Mouse (Mus musculus): Measurements from ENCODE around the gene Chsy1. TPM values are rescaled to one million over a fixed set of nuclear protein-coding genes. Genes with fewer than 3 reads are reported as not detected.

Chsy1 gene
- polyA plus RNA-seq, 1 experiment from 2014 or later, result 11.5 TPM

DNA sequence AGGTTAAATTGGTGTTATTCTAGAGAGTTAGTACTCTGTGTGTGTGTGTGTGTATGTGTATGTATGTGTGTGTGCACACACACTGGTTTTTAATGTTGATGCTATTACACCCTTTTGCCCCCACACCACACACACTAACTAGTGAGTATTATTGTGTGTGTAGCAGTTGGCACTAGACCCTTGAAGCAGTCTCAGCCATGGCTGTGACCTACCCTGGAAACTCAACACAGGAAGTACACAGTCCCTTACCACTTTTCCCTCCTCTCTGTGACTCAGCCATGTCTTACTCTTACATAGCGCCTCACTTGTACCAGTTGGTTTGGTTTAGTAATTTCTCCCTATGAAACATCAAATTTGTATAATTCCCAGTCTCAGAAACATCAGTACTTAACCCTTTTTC lies 37.8 kb downstream of the Chsy1 start:
- Histone ChIP-seq H3K9me3 (no peaks in the 10 kb centered on the region), H3K27me3 (no peaks in the 10 kb centered on the region), H3K4me2 (no peak overlapping the region), H3K4me3 (no peak overlapping the region), H3K9ac (no peak overlapping the region), H3K4me1 (replicated peaks) (peaks cover 26% of the 10 kb centered on the region), H3K36me3 (peaks cover 4% of the 10 kb centered on the region; the same call in 1 of the 2 replicates), H3K27ac (replicated peaks) (no peak overlapping the region)
- no peak for ATAC-seq (ENCODE audit: low read depth)
- WGBS, result 94% methylated on average over 1 of the region's 1 CpGs

DNA sequence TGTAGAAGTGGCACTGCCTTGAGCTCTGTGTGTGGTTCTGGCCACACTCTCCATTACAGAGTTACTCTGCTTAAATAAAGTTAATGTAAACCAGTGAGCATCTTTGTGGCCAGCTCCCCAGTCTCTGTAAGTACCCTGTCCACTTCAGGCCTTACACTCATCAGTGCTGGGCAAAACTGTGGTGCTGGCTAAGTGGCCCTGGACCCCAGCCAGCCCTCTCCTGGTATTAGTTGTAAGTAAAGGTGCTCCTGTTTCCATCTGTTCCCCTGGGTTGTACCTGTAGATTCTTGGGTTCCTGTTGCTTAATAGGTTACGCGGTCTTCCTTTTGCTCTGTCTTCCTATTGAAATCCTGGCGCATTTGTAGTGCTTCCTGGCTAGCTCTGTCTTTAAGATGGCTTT lies 38.5 kb downstream of the Chsy1 start:
- H3K27ac ChIP-seq (replicated peaks), result no peak overlapping the region
- H3K4me2 ChIP-seq, result no peak overlapping the region
- WGBS, result 96% methylated on average over 3 of the region's 3 CpGs
- no peak for ATAC-seq (ENCODE audit: low read depth)
- no peaks in the 10 kb centered on the region for H3K9me3 ChIP-seq
- H3K4me1 ChIP-seq (replicated peaks), result peaks cover 19% of the 10 kb centered on the region
- no peak overlapping the region for H3K4me3 ChIP-seq
- H3K9ac ChIP-seq, result no peak overlapping the region
- peaks cover 5% of the 10 kb centered on the region for H3K36me3 ChIP-seq
- no peaks in the 10 kb centered on the region for H3K27me3 ChIP-seq

DNA sequence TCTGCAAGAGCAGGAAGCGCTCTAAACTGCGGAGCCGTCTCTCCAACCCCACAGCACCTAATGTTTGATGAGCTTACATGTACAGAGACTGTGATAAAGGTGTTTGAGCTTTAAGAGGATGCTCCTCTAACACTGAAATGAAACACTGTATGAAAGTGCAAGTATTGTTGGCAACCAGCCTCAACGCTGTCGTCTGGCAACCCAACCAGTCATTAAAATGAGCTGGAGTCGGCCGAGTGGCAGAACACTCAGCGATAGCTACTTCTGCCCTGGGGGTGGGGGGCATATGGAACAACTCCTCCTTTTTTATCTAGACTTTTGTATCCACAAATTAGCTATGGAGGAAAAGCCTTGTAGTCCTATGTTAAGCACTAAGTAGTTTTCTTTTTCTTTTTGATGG lies 40.2 kb downstream of the Chsy1 start:
- no peak overlapping the region for H3K9ac ChIP-seq
- no peak overlapping the region for H3K4me3 ChIP-seq
- H3K4me1 ChIP-seq (replicated peaks), result peaks cover 18% of the 10 kb centered on the region
- no peak for ATAC-seq (ENCODE audit: low read depth)
- H3K36me3 ChIP-seq, result peaks cover 11% of the 10 kb centered on the region
- H3K27ac ChIP-seq (replicated peaks), result no peak overlapping the region
- no peaks in the 10 kb centered on the region for H3K27me3 ChIP-seq
- H3K9me3 ChIP-seq, result no peaks in the 10 kb centered on the region
- H3K4me2 ChIP-seq, result no peak overlapping the region
- 71% methylated on average over 8 of the region's 8 CpGs for WGBS

DNA sequence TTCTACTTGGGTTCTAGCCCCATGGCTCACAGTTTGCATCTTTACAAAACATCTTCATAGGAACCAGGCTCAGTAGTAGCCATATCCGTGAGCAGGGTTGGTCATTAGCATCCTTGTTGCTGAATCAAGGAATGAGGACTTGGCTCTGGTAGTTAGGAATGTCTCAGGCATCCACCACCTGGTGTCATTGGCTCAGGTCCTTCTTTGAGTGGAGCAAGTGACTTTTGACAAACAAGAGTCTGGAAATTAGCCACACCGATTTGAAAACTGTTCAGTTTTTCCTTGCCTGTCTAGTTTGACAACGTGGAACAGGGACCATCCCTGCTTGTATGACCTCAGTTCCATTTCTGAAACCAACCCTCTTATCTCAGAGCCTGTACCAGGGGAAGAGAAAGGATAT lies 41.1 kb downstream of the Chsy1 start:
- no peak overlapping the region for H3K4me3 ChIP-seq
- H3K9ac ChIP-seq, result no peak overlapping the region
- no peak for ATAC-seq (ENCODE audit: low read depth)
- H3K9me3 ChIP-seq, result no peaks in the 10 kb centered on the region
- no peak overlapping the region for H3K27ac ChIP-seq (replicated peaks)
- 91% methylated on average over 3 of the region's 3 CpGs for WGBS
- H3K4me2 ChIP-seq, result no peak overlapping the region
- H3K36me3 ChIP-seq, result peaks cover 7% of the 10 kb centered on the region
- H3K4me1 ChIP-seq (replicated peaks), result peaks cover 21% of the 10 kb centered on the region
- no peaks in the 10 kb centered on the region for H3K27me3 ChIP-seq

DNA sequence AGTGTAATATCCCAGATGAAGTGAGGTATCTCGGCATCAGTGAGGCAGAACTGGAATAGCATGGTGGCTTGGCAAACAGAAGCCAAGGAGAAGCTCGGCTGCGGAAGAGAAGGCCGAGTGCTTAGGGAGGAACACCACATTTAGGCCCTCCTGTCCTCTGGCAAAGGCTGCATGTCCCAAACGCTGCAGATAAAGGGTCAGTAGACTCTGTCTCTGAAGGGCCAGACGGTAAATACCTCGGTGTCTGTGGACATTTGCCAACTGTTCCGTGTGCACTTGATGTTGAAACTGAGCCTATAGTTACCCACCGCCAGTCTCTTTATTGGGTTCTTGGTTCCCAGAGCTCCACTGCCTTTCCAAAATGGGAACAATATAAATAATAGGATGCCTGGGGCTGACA lies 48.1 kb downstream of the Chsy1 start:
- peaks cover 7% of the 10 kb centered on the region for H3K36me3 ChIP-seq
- no peaks in the 10 kb centered on the region for H3K27me3 ChIP-seq
- H3K9ac ChIP-seq, result no peak overlapping the region
- no peak for ATAC-seq (ENCODE audit: low read depth)
- H3K27ac ChIP-seq (replicated peaks), result no peak overlapping the region; the same call in 1 of the 2 replicates
- no peak overlapping the region for H3K4me2 ChIP-seq
- no peak overlapping the region for H3K4me3 ChIP-seq
- WGBS, result 74% methylated on average over 9 of the region's 9 CpGs
- no peaks in the 10 kb centered on the region for H3K9me3 ChIP-seq
- peaks cover 35% of the 10 kb centered on the region for H3K4me1 ChIP-seq (replicated peaks)

DNA sequence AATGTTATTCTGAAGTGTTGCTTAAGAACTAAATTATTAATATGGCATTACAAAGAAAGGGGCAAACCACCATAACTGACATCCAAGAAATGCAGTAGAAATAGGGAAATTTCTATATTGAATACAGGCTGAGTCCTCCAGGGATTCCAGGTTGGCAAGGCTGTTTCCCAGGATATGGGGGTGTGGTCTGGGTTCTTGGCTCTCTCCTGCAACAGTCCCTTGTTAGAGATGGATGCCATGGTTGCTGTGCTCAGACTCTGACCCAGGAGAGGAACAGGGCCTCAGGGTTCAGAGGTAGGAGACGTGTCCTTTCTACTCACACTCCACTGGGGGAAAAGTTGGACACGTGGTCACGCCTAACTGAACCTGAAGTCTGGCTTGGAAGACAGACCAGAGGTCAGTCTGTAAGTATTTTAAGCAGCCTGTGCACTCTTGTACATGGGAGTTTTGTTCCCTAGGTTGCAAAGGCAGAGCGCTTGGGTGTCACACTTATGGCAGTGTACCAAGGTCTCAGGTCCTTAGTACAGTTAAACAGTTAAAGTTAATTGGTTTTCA lies 48.6 kb downstream of the Chsy1 start:
- H3K9ac ChIP-seq, result no peak overlapping the region
- whole genome bisulfite sequencing, result 86% methylated on average over 4 of the region's 4 CpGs
- H3K4me1 ChIP-seq (replicated peaks), result peaks cover 40% of the 10 kb centered on the region
- H3K4me3 ChIP-seq, result no peak overlapping the region
- no peaks in the 10 kb centered on the region for H3K27me3 ChIP-seq
- no peak overlapping the region for H3K27ac ChIP-seq (replicated peaks)
- no peaks in the 10 kb centered on the region for H3K9me3 ChIP-seq
- H3K4me2 ChIP-seq, result no peak overlapping the region
- ATAC-seq (ENCODE audit: low read depth), result no peak
- H3K36me3 ChIP-seq, result peaks cover 4% of the 10 kb centered on the region

DNA sequence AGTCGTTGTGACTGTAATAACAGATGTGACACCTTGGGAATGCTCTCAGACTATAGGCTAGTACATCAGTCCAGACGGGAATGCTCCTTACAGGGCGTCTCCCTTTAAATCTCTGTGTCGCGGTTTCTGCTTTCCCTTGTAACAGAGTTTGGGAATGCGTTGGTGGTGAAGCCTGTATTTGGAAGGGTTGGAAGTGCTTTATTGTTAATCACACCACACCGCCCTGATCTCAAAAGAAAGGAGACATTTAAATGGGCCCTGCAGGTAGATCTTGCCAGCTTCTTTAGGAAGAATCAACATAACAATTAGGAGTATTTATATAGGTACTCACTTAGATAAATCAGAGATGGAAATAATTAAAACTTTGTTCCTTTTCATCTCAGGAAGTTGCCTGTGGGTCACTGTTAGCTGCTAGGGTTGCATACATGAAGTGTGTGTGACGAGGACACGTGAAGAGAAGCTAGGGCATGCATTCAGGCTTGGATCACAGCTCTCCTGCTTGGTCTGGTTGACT lies 49.4 kb downstream of the Chsy1 start:
- Histone ChIP-seq H3K4me1 (replicated peaks) (peaks cover 47% of the 10 kb centered on the region), H3K4me2 (no peak overlapping the region), H3K27me3 (no peaks in the 10 kb centered on the region), H3K9ac (no peak overlapping the region), H3K4me3 (no peak overlapping the region), H3K36me3 (no peaks in the 10 kb centered on the region), H3K27ac (replicated peaks) (no peak overlapping the region), H3K9me3 (no peaks in the 10 kb centered on the region)
- WGBS, result 66% methylated on average over 9 of the region's 9 CpGs
- ATAC-seq (ENCODE audit: low read depth), result no peak

DNA sequence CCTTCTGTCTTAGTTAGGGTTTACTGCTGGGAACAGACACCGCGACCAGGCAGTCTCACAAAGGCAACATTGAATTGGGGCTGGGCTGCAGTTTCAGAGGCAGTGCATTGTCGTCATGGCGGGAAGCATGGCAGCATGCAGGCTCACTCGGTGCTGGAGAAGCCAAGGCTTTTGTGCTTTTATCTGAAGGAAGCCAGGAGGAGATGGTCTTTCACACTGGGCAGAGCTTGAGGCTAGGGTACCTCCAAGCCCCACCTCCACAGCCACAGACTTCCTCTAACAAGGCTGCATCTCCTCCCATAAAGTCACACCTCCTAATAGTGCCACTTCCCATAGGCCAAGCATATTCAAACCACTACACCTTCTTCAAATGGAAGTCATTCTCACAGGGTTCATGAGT lies 50.6 kb downstream of the Chsy1 start:
- Histone ChIP-seq H3K4me2 (no peak overlapping the region), H3K27me3 (no peaks in the 10 kb centered on the region), H3K9ac (no peak overlapping the region), H3K4me1 (replicated peaks) (peaks cover 57% of the 10 kb centered on the region), H3K27ac (replicated peaks) (no peak overlapping the region), H3K9me3 (no peaks in the 10 kb centered on the region), H3K36me3 (no peaks in the 10 kb centered on the region), H3K4me3 (no peak overlapping the region)
- WGBS, result 27% methylated on average over 5 of the region's 5 CpGs
- no peak for ATAC-seq (ENCODE audit: low read depth)

DNA sequence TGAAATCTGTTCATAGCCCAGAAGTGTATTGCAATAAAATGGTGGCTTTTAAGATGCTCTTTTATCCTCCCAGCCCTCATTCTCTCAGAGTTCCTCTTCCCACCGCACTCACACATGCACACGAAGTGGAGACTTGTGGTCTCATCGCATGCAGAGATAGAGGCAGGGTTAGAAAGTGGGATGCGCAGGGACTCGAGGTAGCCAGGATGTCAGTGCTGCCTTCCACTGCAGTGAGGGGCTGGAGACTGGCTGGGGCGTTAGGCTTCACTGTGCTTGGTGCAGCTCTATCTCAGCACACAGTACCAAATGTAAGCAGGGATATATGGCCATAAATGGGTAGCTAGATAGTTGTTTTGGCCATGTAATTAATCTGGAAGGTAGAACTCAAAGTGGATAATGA lies 52.5 kb downstream of the Chsy1 start:
- no peaks in the 10 kb centered on the region for H3K27me3 ChIP-seq
- H3K9me3 ChIP-seq, result no peaks in the 10 kb centered on the region
- no peaks in the 10 kb centered on the region for H3K36me3 ChIP-seq
- no peak overlapping the region for H3K27ac ChIP-seq (replicated peaks)
- no peak overlapping the region; the same call in 1 of the 2 replicates for H3K9ac ChIP-seq
- H3K4me2 ChIP-seq, result no peak overlapping the region
- WGBS, result 84% methylated on average over 6 of the region's 6 CpGs
- no peak for ATAC-seq (ENCODE audit: low read depth)
- H3K4me1 ChIP-seq (replicated peaks), result peaks cover 60% of the 10 kb centered on the region
- H3K4me3 ChIP-seq, result no peak overlapping the region

DNA sequence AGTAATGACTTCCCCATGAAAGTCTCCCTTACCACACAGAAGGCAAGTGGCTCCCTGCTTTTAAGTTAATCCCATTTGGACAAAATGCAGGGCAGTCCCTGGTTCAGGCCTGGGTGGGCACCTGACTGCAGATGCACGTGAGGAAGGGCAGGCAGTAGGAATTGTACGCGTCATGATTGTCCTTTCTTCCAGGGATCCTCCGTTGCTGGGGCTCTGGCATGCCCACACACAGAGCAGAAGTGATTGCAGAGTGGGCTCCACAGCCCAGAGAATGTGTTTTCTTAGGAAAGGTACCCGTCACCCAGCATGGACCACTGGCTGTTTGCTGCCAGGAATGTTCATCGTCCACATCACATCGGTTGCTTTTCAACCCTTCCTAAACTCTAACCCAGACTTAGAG lies 53.2 kb downstream of the Chsy1 start:
- H3K4me2 ChIP-seq, result no peak overlapping the region

DNA sequence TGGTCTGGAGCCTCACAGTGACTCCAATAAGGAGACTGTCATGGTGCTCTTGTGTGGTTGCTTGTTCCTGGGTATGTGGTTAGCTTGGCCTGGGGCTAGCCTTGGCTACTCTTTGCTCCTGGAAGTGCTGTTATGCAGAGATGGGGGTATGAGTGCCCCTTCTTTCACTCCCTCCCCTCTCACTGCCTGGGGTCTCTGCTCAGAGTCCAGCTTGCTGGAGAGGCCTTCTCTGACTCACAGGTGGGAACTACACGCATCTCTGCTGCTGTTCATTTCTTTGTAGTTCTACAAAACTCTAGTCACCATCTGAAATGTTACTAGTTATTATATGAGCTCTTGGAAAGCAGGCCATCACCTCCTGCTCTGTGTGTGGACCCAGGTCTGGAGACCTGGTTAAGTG lies 53.7 kb downstream of the Chsy1 start:
- H3K9ac ChIP-seq, result no peak overlapping the region
- no peak overlapping the region for H3K4me2 ChIP-seq
- no peaks in the 10 kb centered on the region for H3K9me3 ChIP-seq
- H3K27me3 ChIP-seq, result no peaks in the 10 kb centered on the region
- WGBS, result 100% methylated on average over 1 of the region's 1 CpGs
- no peaks in the 10 kb centered on the region for H3K36me3 ChIP-seq
- no peak for ATAC-seq (ENCODE audit: low read depth)
- peaks cover 48% of the 10 kb centered on the region for H3K4me1 ChIP-seq (replicated peaks)
- H3K4me3 ChIP-seq, result no peak overlapping the region
- no peak overlapping the region for H3K27ac ChIP-seq (replicated peaks)

More for the DNA sequence above, 53.2 kb downstream of the Chsy1 start:
- Histone ChIP-seq H3K9me3 (no peaks in the 10 kb centered on the region), H3K4me1 (replicated peaks) (peaks cover 53% of the 10 kb centered on the region), H3K36me3 (no peaks in the 10 kb centered on the region), H3K27ac (replicated peaks) (no peak overlapping the region), H3K9ac (no peak overlapping the region), H3K4me3 (no peak overlapping the region), H3K27me3 (no peaks in the 10 kb centered on the region)
- WGBS, result 81% methylated on average over 7 of the region's 7 CpGs
- no peak for ATAC-seq (ENCODE audit: low read depth)

DNA sequence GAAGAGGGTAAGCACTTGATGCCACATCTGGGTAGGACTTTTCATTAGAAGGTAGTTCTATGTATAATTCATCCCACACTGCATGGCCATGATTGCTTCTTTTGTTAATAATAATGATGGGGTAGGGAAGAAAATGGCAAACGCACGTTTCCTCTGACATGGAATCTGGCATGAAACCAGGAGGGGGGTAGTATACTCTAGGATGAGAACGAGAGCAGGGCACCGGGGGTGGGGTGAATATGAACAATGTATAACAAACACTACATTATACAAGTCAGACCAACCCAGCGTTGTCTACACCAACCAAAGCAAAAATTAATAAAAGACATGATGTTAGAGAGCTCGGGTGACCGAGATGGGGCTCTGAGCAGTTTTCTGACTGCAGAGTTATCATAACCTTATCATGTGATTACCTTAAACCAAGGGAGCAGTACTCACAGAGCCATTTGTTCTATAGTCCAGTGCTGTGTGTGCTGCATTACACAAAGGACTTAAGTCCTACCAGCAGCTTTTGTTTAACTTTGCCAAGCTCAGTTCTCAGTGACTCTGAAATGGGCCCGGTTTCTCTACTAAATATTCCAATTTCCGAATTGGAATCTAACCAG lies 55.2 kb downstream of the Chsy1 start:
- ATAC-seq (ENCODE audit: low read depth), result peak; percentile 55; the same call in 1 of the 2 replicates
- 67% methylated on average over 9 of the region's 9 CpGs for WGBS
- Histone ChIP-seq H3K9me3 (no peaks in the 10 kb centered on the region), H3K4me2 (no peak overlapping the region), H3K36me3 (no peaks in the 10 kb centered on the region), H3K4me3 (no peak overlapping the region), H3K27me3 (no peaks in the 10 kb centered on the region), H3K27ac (replicated peaks) (0 out of 2 replicates have a peak overlapping the region, but pooled peaks have one; percentile 28), H3K4me1 (replicated peaks) (peaks cover 41% of the 10 kb centered on the region), H3K9ac (no peak overlapping the region)
